Mouse (Mus musculus): ENCODE results near the gene Foxn3. TPM values are rescaled to one million over a fixed set of nuclear protein-coding genes. Genes with fewer than 3 reads are reported as not detected.

Foxn3 gene
- 7.4 TPM for polyA plus RNA-seq (2015; fragmentation: Illumina TruSeq; extraction: RNeasy Lipid Tissue Mini Kit (QIAGEN cat#74804); ENCODE audit: insufficient read depth, low read depth, low replicate concordance)

DNA sequence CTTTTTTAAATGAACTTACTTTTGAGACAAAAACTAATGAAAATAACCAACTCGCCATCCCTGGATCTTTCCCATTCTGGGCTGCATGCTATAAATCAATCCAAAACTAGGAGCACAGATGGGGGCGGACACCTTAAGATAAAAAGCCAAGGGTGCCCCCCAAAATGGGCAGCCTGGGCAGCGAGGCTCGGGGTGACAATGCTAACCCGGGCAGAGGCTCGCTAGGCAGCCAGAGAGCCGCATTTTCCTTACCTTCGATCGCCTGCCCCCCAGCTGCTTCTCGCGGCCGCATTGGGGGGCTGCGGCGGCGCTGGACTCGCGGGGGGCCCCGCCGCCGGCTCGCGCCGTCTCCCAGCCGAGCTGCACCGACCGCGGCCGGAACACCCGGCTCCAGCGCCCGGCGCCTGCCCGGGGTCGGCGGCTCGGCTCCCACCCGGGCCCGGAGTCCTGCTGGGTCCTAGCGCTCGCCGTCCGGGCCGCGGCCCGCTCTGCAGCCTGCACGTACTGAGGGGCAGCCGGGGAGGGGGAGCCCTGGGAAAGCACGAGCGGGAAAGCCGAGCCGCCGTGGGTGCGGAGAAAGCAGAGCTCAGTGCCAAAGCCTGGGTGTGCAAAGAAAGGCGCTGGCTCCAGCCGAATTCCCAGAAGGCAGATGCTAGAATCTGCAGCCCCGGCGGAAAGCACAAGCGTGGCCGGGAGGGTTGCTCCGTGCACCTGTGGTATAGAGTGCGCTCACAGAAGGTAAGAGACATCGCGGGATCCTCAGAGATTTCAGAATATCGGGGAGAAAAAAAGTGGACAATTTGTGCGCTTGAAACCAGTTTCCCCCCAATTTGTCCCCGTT is at the start of gene Foxn3:
Foxn3 (minus strand) TSS at position 364 of the 841 bp plus-strand sequence.

Data from pancreas, adult 10 weeks (tissue).